Mouse (Mus musculus) lung, embryonic 16.5 days (tissue): Measurements from ENCODE around the gene Ankrd44. TPM values are rescaled to one million over a fixed set of nuclear protein-coding genes. Genes with fewer than 3 reads are reported as not detected.

Experiments used
- ATAC-seq: fragments of 200-750 bp; cut with Nextera tagmentation; 2 replicates; pipeline ENCODE4 v1.8.0; 2017; ENCODE audit warnings: low read depth, mild to moderate bottlenecking, moderate library complexity
- H3K27ac ChIP-seq: fragments of 300-500 bp; sonication (generic); 2 replicates; pipeline ENCODE4 v1.5.1; 2014; ENCODE audit warnings: mild to moderate bottlenecking, control low read depth, low read length
- H3K27me3 ChIP-seq: fragments of 300-500 bp; sonication (generic); 2 replicates; pipeline ENCODE4 v1.6.1; 2014; ENCODE audit warnings: low read depth, low read length, mixed read lengths; ENCODE audit not compliant: control insufficient read depth, insufficient read depth
- H3K36me3 ChIP-seq: fragments of 300-500 bp; sonication (generic); 2 replicates; pipeline ENCODE4 v1.6.1; 2014; ENCODE audit warnings: low read length; ENCODE audit not compliant: control insufficient read depth, insufficient read depth
- H3K4me1 ChIP-seq: fragments of 300-500 bp; sonication (generic); replicated peaks from 2 replicates; pipeline ENCODE4 v1.6.1; 2014; ENCODE audit warnings: low read length, mixed read lengths; ENCODE audit not compliant: control insufficient read depth, insufficient read depth
- H3K4me2 ChIP-seq: fragments of 300-500 bp; sonication (generic); 2 replicates; pipeline ENCODE4 v1.6.1; 2014; ENCODE audit warnings: low read depth, low read length, control low read depth
- H3K4me3 ChIP-seq: fragments of 300-500 bp; sonication (generic); 2 replicates; pipeline ENCODE4 v1.5.1; 2014; ENCODE audit warnings: mild to moderate bottlenecking, low read length, control low read depth
- H3K9ac ChIP-seq: fragments of 300-500 bp; sonication (generic); 2 replicates; pipeline ENCODE4 v1.6.1; 2014; ENCODE audit warnings: low read length, control low read depth
- H3K9me3 ChIP-seq: fragments of 300-500 bp; sonication (generic); 2 replicates; pipeline ENCODE4 v1.6.1; 2016; ENCODE audit warnings: low read length; ENCODE audit not compliant: control insufficient read depth
- WGBS: fragments of 180-500 bp; shearing (Covaris S2); extraction: QIAGEN DNeasy Blood & Tissue Kit; methylation state at CpG from one replicate; pipeline ENCODE4 v1.1.7; 2014; 5-methylcytosine and 5-hydroxymethylcytosine counted together
- polyA plus RNA-seq: library from polyadenylated mRNA; unstranded; fragments of >200 nt; fragmentation: Nextera tagmentation; extraction: Ambion mirVana; gene quantifications from 2 replicates; pipeline ENCODE4 v1.2.1, GENCODE M21; 2015

Ankrd44 gene
- polyA plus RNA-seq, 1 experiment from 2014 or later, result 19.5 TPM

GRCm38 (mm10) chr1:54881523-54881922 is 44.7 kb downstream of the Ankrd44 start:
- no peaks in the 10 kb centered on the region for H3K27me3 ChIP-seq
- no peak overlapping the region for H3K4me2 ChIP-seq
- no peaks in the 10 kb centered on the region for H3K36me3 ChIP-seq
- no peaks in the 10 kb centered on the region for H3K9me3 ChIP-seq
- WGBS, result 53% methylated on average over 3 of the region's 3 CpGs
- H3K9ac ChIP-seq, result no peak overlapping the region
- H3K27ac ChIP-seq, result peak overlapping the region; percentile 50
- peak; percentile 74 for ATAC-seq
- no peak overlapping the region for H3K4me3 ChIP-seq
- peaks cover 33% of the 10 kb centered on the region for H3K4me1 ChIP-seq

- no peaks in the 10 kb centered on the region for H3K9me3 ChIP-seq
- WGBS, result 49% methylated on average over 10 of the region's 10 CpGs
- no peaks in the 10 kb centered on the region for H3K36me3 ChIP-seq
- peaks cover 35% of the 10 kb centered on the region for H3K4me1 ChIP-seq
- no peak overlapping the region for H3K4me2 ChIP-seq
- H3K9ac ChIP-seq, result no peak overlapping the region
- no peak for ATAC-seq
- H3K4me3 ChIP-seq, result no peak overlapping the region
- H3K27me3 ChIP-seq, result no peaks in the 10 kb centered on the region
- H3K27ac ChIP-seq, result no peak overlapping the region
These were observed 48.6 kb downstream of the Ankrd44 start for GRCm38 (mm10) chr1:54877423-54878073.

GRCm38 (mm10) chr1:54877014-54877413 is 49.2 kb downstream of the Ankrd44 start:
- no peak for ATAC-seq
- H3K9ac ChIP-seq, result no peak overlapping the region
- peaks cover 32% of the 10 kb centered on the region for H3K4me1 ChIP-seq
- WGBS, result 86% methylated on average over 5 of the region's 5 CpGs
- H3K4me3 ChIP-seq, result no peak overlapping the region
- H3K36me3 ChIP-seq, result no peaks in the 10 kb centered on the region
- H3K9me3 ChIP-seq, result no peaks in the 10 kb centered on the region
- no peak overlapping the region for H3K4me2 ChIP-seq
- no peak overlapping the region for H3K27ac ChIP-seq
- H3K27me3 ChIP-seq, result no peaks in the 10 kb centered on the region

- 71% methylated on average over 6 of the region's 6 CpGs for WGBS
- no peaks in the 10 kb centered on the region for H3K9me3 ChIP-seq
- ATAC-seq, result no peak
- H3K27ac ChIP-seq, result no peak overlapping the region
- peaks cover 21% of the 10 kb centered on the region for H3K4me1 ChIP-seq
- H3K4me2 ChIP-seq, result no peak overlapping the region
- H3K4me3 ChIP-seq, result no peak overlapping the region
- no peaks in the 10 kb centered on the region for H3K27me3 ChIP-seq
- no peak overlapping the region for H3K9ac ChIP-seq
- H3K36me3 ChIP-seq, result no peaks in the 10 kb centered on the region
These were observed 52.1 kb downstream of the Ankrd44 start for GRCm38 (mm10) chr1:54874094-54874493.

GRCm38 (mm10) chr1:54872857-54873616 is 53.1 kb downstream of the Ankrd44 start:
- 38% methylated on average over 9 of the region's 9 CpGs for WGBS
- no peaks in the 10 kb centered on the region for H3K27me3 ChIP-seq
- H3K27ac ChIP-seq, result no peak overlapping the region; the same call in 1 of the 2 replicates
- no peak overlapping the region for H3K9ac ChIP-seq
- H3K4me2 ChIP-seq, result peak overlapping the region; percentile 13; the same call in 1 of the 2 replicates
- H3K36me3 ChIP-seq, result no peaks in the 10 kb centered on the region
- peaks cover 19% of the 10 kb centered on the region for H3K4me1 ChIP-seq
- peak; percentile 58; the same call in 1 of the 2 replicates for ATAC-seq
- no peak overlapping the region for H3K4me3 ChIP-seq
- H3K9me3 ChIP-seq, result no peaks in the 10 kb centered on the region

DNA sequence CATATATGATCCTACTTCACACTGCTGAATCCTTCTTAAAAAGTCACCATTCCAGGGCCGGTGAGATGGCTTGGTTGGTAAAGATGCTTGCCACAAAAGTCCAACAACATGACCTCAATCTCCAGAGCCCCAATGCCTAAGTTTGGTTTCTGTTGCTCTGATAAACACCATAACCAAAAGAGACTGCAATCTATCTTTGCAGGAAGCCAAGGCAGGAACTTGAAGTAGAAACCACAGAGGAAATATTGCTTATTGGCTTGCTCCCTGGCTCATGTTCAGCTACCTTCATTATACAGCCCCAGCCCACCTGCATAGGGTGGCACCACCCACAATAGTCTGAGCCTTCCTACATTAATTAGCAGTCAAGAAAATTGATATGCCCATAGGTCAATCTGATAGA is 54.9 kb downstream of the Ankrd44 start:
- 89% methylated on average over 1 of the region's 1 CpGs for WGBS

DNA sequence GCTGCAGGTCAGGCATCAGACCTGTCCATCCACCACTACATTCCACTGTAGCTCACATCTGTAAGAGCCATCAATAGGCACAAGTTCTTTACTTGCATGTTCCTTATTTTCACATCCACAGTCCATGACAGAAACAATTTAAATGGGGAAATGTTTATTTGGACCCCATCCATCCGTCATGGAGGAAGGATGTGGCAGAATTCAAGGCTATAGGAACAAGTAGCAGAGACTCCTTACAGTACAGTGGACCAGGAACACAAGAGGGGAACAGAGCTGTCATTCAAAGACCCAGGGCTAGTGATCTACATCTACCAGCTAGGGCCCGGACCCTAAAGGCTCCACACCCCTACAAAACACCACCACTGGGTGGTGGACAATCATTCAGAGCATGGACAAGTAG is 55.6 kb downstream of the Ankrd44 start:
- no peak overlapping the region for H3K4me3 ChIP-seq
- H3K27ac ChIP-seq, result no peak overlapping the region
- no peaks in the 10 kb centered on the region for H3K27me3 ChIP-seq
- peaks cover 21% of the 10 kb centered on the region for H3K4me1 ChIP-seq
- H3K36me3 ChIP-seq, result no peaks in the 10 kb centered on the region
- no peak overlapping the region for H3K4me2 ChIP-seq
- ATAC-seq, result no peak
- H3K9ac ChIP-seq, result no peak overlapping the region
- no peaks in the 10 kb centered on the region for H3K9me3 ChIP-seq
- 85% methylated on average over 2 of the region's 2 CpGs for WGBS

More for the DNA sequence above, 54.9 kb downstream of the Ankrd44 start:
- Histone ChIP-seq H3K4me2 (no peak overlapping the region), H3K36me3 (no peaks in the 10 kb centered on the region), H3K4me1 (peaks cover 21% of the 10 kb centered on the region), H3K9ac (no peak overlapping the region), H3K4me3 (no peak overlapping the region), H3K27me3 (no peaks in the 10 kb centered on the region), H3K27ac (no peak overlapping the region), H3K9me3 (no peaks in the 10 kb centered on the region)
- ATAC-seq, result no peak

- WGBS, result 33% methylated on average over 4 of the region's 4 CpGs
These were observed 59.0 kb downstream of the Ankrd44 start for GRCm38 (mm10) chr1:54867226-54867625.

DNA sequence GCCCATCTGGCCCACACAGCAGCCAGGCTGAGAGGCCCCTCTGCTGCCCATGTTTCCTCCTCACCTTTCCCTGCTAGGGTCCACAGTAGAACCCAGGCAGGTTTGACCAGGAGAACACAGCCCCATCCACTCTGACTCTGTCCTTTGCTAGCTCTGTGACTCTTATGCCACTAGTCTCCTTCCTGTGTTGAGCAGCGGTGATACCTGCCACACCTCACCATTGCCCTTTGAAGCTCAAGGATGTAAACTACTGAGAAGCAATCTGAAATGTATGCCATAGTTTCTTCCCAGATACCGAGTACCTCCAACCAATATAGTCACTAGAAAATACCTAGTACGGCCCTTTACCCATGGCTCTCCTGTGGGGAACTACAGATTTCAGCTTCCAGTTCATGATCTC is 60.1 kb downstream of the Ankrd44 start:
- H3K36me3 ChIP-seq, result no peaks in the 10 kb centered on the region
- H3K4me2 ChIP-seq, result no peak overlapping the region
- 71% methylated on average over 3 of the region's 3 CpGs for WGBS
- no peaks in the 10 kb centered on the region for H3K27me3 ChIP-seq
- peaks cover 17% of the 10 kb centered on the region for H3K4me1 ChIP-seq
- H3K27ac ChIP-seq, result no peak overlapping the region
- no peak overlapping the region for H3K4me3 ChIP-seq
- no peaks in the 10 kb centered on the region for H3K9me3 ChIP-seq
- no peak for ATAC-seq
- no peak overlapping the region for H3K9ac ChIP-seq

More at GRCm38 (mm10) chr1:54867226-54867625, 59.0 kb downstream of the Ankrd44 start:
- H3K27ac ChIP-seq, result peak overlapping the region; percentile 61
- H3K4me2 ChIP-seq, result no peak overlapping the region
- no peak overlapping the region for H3K4me3 ChIP-seq
- H3K27me3 ChIP-seq, result no peaks in the 10 kb centered on the region
- no peaks in the 10 kb centered on the region for H3K9me3 ChIP-seq
- H3K36me3 ChIP-seq, result no peaks in the 10 kb centered on the region
- peak; percentile 12; the same call in 1 of the 2 replicates for ATAC-seq
- peaks cover 17% of the 10 kb centered on the region for H3K4me1 ChIP-seq
- no peak overlapping the region for H3K9ac ChIP-seq
